Mouse (Mus musculus): ENCODE measurements around the gene Sfta2. TPM values are rescaled to one million over a fixed set of nuclear protein-coding genes. Genes with fewer than 3 reads are reported as not detected.

Sfta2 gene
- total and polyA plus RNA-seq, 2 experiments, result not detected

DNA sequence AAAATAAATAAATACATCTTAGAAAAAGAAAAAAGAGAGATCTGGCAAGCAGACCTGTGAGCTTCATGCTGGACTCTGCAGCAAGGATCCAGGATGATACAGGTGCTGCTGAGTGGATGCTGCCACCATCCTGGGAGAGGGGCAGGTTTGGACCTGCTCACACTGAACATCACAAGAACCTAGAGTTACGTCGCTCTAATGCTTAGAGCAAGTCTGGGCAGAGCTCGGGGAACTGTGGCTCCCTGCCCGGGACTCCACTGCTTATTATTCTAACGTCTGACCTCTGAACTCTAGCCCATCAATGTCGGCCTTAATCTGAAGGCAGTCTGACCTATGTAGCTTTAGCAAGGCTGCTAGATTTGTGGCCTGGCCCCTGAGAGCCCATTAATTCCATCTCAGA lies 79.2 kb downstream of the Sfta2 start:
- Histone ChIP-seq H3K9ac (ENCODE audit: low read depth, low read length) (no peak overlapping the region), H3K4me1 (ENCODE audit: control insufficient read depth, insufficient read depth, low read length) (no peaks in the 10 kb centered on the region), H3K27ac (replicated peaks; ENCODE audit: insufficient read depth, low read depth, low read length) (no peak overlapping the region), H3K27me3 (ENCODE audit: control insufficient read depth, insufficient read depth, low read length) (no peaks in the 10 kb centered on the region), H3K79me2 (ENCODE audit: control insufficient read depth, insufficient read depth, low read length) (no peaks in the 10 kb centered on the region), H3K4me3 (ENCODE audit: insufficient read depth, low read depth, low read length) (no peak overlapping the region), H3K36me3 (ENCODE audit: control insufficient read depth, insufficient read depth, low read length) (no peaks in the 10 kb centered on the region)
- TF ChIP-seq CTCF (IDR thresholded peaks at IDR 0.05; ENCODE audit: low read depth, low read length) (no peak), POLR2A (IDR thresholded peaks at IDR 0.05; ENCODE audit: extremely low read depth, insufficient read depth, low read length) (no peak)
- WGBS, result 42% methylated on average over 6 of the region's 6 CpGs
- no peak for DNase-seq (ENCODE audit: extremely low read depth, low read depth, low spot score)

DNA sequence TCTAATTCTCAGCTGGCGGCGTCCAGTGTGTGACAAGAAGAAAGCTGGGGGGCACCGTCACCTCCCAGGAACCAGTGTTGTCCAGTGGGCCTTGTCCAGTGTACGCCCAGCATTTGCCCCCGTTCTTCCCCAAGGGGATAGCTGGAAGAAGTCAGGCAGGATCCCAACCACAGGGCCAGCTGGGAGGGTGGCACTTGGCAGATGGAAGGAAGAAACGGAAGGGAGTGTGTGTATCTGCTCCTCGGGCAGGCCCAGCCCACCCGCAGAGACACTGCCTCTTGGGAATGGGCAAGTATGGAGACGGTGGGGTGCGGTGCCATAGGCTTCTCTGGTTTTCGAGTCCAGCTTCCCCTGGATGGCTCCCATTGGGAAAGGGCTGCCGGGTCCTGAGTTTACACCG lies 80.6 kb downstream of the Sfta2 start:
- Histone ChIP-seq H3K36me3 (ENCODE audit: control insufficient read depth, insufficient read depth, low read length) (no peaks in the 10 kb centered on the region), H3K79me2 (ENCODE audit: control insufficient read depth, insufficient read depth, low read length) (no peaks in the 10 kb centered on the region), H3K4me1 (ENCODE audit: control insufficient read depth, insufficient read depth, low read length) (no peaks in the 10 kb centered on the region), H3K27me3 (ENCODE audit: control insufficient read depth, insufficient read depth, low read length) (no peaks in the 10 kb centered on the region), H3K27ac (replicated peaks; ENCODE audit: insufficient read depth, low read depth, low read length) (no peak overlapping the region), H3K4me3 (ENCODE audit: insufficient read depth, low read depth, low read length) (no peak overlapping the region), H3K9ac (ENCODE audit: low read depth, low read length) (no peak overlapping the region)
- 91% methylated on average over 13 of the region's 13 CpGs for WGBS
- no peak for TF ChIP-seq CTCF (IDR thresholded peaks at IDR 0.05; ENCODE audit: low read depth, low read length)
- TF ChIP-seq POLR2A (IDR thresholded peaks at IDR 0.05; ENCODE audit: extremely low read depth, insufficient read depth, low read length), result no peak
- no peak for DNase-seq (ENCODE audit: extremely low read depth, low read depth, low spot score)

DNA sequence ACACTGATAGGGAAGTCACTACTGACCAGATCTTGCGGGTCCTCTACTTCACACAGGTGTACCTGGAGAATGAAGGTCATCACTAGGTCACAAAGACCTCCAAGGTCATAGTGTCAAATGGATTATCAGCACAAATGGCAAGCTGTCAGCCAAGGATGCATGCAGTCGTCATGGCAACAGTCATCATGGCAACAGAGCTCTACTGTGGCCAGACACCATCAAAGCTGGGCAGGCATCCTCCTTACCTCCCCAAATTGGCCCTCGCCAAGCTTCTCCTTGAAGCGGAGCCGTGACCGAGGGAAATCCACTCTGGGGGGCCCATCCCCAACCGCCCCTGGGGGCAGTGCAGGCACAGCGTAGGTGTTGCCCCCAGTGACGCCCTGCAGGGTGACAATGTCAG lies 83.7 kb downstream of the Sfta2 start:
- 84% methylated on average over 9 of the region's 9 CpGs for WGBS
- Histone ChIP-seq H3K9ac (ENCODE audit: low read depth, low read length) (no peak overlapping the region), H3K79me2 (ENCODE audit: control insufficient read depth, insufficient read depth, low read length) (no peaks in the 10 kb centered on the region), H3K27ac (replicated peaks; ENCODE audit: insufficient read depth, low read depth, low read length) (no peak overlapping the region), H3K4me3 (ENCODE audit: insufficient read depth, low read depth, low read length) (no peak overlapping the region), H3K27me3 (ENCODE audit: control insufficient read depth, insufficient read depth, low read length) (peaks cover 3% of the 10 kb centered on the region; the same call in 1 of the 2 replicates), H3K36me3 (ENCODE audit: control insufficient read depth, insufficient read depth, low read length) (no peaks in the 10 kb centered on the region), H3K4me1 (ENCODE audit: control insufficient read depth, insufficient read depth, low read length) (no peaks in the 10 kb centered on the region)
- DNase-seq (ENCODE audit: extremely low read depth, low read depth, low spot score), result no peak
- no peak for TF ChIP-seq CTCF (IDR thresholded peaks at IDR 0.05; ENCODE audit: low read depth, low read length)
- TF ChIP-seq POLR2A (IDR thresholded peaks at IDR 0.05; ENCODE audit: extremely low read depth, insufficient read depth, low read length), result no peak

DNA sequence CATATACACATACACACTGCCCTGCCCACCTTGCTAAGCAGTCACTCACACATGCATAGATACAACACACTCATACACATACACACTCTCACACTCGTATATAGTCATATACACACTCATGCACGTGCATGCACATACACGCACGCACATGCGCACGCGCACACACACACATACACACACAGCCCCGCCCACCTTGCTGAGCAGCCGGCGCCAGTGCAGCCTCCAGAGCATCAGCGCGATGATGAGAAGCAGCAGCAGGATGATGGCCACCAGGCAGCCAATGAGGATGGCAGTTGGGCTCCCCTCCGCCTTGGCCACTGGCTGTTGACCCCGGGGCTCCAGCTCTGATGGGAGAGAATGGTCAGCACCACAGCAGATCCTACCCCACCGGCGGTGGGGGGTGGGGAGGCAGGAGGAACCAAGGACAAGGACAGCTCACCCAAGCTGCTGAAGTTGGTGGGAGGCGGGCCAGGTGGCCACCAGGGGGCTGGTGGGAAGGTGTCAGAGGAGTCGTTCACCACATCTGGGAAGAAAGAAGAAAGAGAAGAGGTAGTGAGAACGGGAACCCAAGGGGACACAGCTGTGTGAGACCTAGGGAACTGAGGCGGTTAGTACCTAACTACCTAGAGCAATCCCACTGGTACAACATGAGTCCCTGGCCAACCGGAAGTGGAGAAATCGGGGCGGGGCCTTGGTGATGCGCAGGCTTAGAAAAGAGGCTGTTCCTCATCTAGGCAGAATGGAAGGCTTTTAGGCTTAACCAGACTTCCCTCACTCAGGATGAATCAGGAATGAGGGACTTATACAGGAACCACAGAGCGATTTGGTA lies 87.2 kb downstream of the Sfta2 start:
- no peak for DNase-seq (ENCODE audit: extremely low read depth, low read depth, low spot score)
- H3K79me2 ChIP-seq (ENCODE audit: control insufficient read depth, insufficient read depth, low read length), result no peaks in the 10 kb centered on the region
- WGBS, result 86% methylated on average over 25 of the region's 25 CpGs
- no peak overlapping the region for H3K27ac ChIP-seq (replicated peaks; ENCODE audit: insufficient read depth, low read depth, low read length)
- H3K4me3 ChIP-seq (ENCODE audit: insufficient read depth, low read depth, low read length), result no peak overlapping the region
- TF ChIP-seq POLR2A (IDR thresholded peaks at IDR 0.05; ENCODE audit: extremely low read depth, insufficient read depth, low read length) (no peak), CTCF (IDR thresholded peaks at IDR 0.05; ENCODE audit: low read depth, low read length) (no peak)
- H3K4me1 ChIP-seq (ENCODE audit: control insufficient read depth, insufficient read depth, low read length), result no peaks in the 10 kb centered on the region
- no peak overlapping the region for H3K9ac ChIP-seq (ENCODE audit: low read depth, low read length)
- no peaks in the 10 kb centered on the region for H3K36me3 ChIP-seq (ENCODE audit: control insufficient read depth, insufficient read depth, low read length)
- peaks cover 3% of the 10 kb centered on the region; the same call in 1 of the 2 replicates for H3K27me3 ChIP-seq (ENCODE audit: control insufficient read depth, insufficient read depth, low read length)

DNA sequence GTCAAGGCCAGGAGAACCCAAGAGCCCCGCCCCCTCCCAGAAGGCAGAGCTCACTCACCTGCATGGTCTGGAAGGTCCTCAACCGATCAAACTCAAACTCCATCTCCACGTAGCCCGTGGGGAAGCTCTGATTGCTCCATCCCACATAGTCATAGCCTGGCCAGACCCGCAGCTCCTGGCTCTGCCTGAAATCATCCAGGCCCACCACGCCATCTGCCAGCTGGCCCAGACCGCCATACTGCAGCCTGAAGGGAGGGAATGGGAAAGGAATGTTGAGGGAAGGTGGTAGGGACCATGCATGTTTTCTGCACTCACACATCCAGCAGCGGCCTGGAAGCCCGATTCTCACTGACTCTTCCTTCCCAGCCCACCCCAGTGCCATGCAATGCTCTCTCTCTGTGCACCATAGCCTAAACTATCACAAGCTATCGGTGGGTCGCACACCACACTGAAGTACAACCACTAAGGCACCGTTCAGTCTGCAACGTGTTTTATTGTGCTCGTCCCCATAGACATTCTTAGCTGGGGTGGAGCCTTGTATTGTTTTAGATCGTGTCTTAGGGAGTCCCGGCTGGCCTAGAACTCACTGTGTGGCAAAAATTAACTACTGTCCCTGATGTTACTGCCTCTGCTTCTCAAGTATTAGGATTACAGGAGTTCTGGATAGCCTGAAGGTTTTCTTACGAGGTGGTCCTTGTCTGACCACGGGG lies 88.7 kb downstream of the Sfta2 start:
- H3K36me3 ChIP-seq (ENCODE audit: control insufficient read depth, insufficient read depth, low read length), result no peaks in the 10 kb centered on the region
- H3K4me1 ChIP-seq (ENCODE audit: control insufficient read depth, insufficient read depth, low read length), result no peaks in the 10 kb centered on the region
- WGBS, result 92% methylated on average over 18 of the region's 18 CpGs
- no peak for TF ChIP-seq CTCF (IDR thresholded peaks at IDR 0.05; ENCODE audit: low read depth, low read length)
- no peak for TF ChIP-seq POLR2A (IDR thresholded peaks at IDR 0.05; ENCODE audit: extremely low read depth, insufficient read depth, low read length)
- H3K9ac ChIP-seq (ENCODE audit: low read depth, low read length), result no peak overlapping the region
- no peak overlapping the region for H3K4me3 ChIP-seq (ENCODE audit: insufficient read depth, low read depth, low read length)
- DNase-seq (ENCODE audit: extremely low read depth, low read depth, low spot score), result no peak
- peaks cover 3% of the 10 kb centered on the region; the same call in 1 of the 2 replicates for H3K27me3 ChIP-seq (ENCODE audit: control insufficient read depth, insufficient read depth, low read length)
- H3K79me2 ChIP-seq (ENCODE audit: control insufficient read depth, insufficient read depth, low read length), result no peaks in the 10 kb centered on the region
- H3K27ac ChIP-seq (replicated peaks; ENCODE audit: insufficient read depth, low read depth, low read length), result no peak overlapping the region

Data from liver, adult 2 months (tissue).